Mouse (Mus musculus) lung, embryonic 16.5 days (tissue): ENCODE measurements around the gene Dock9. TPM values are rescaled to one million over a fixed set of nuclear protein-coding genes. Genes with fewer than 3 reads are reported as not detected.

Experiments used
- ATAC-seq: fragments of 200-750 bp; cut with Nextera tagmentation; 2 replicates; pipeline ENCODE4 v1.8.0; 2017; ENCODE audit warnings: low read depth, mild to moderate bottlenecking, moderate library complexity
- H3K27ac ChIP-seq: fragments of 300-500 bp; sonication (generic); 2 replicates; pipeline ENCODE4 v1.5.1; 2014; ENCODE audit warnings: mild to moderate bottlenecking, control low read depth, low read length
- H3K27me3 ChIP-seq: fragments of 300-500 bp; sonication (generic); 2 replicates; pipeline ENCODE4 v1.6.1; 2014; ENCODE audit warnings: low read depth, low read length, mixed read lengths; ENCODE audit not compliant: control insufficient read depth, insufficient read depth
- H3K36me3 ChIP-seq: fragments of 300-500 bp; sonication (generic); 2 replicates; pipeline ENCODE4 v1.6.1; 2014; ENCODE audit warnings: low read length; ENCODE audit not compliant: control insufficient read depth, insufficient read depth
- H3K4me1 ChIP-seq: fragments of 300-500 bp; sonication (generic); replicated peaks from 2 replicates; pipeline ENCODE4 v1.6.1; 2014; ENCODE audit warnings: low read length, mixed read lengths; ENCODE audit not compliant: control insufficient read depth, insufficient read depth
- H3K4me2 ChIP-seq: fragments of 300-500 bp; sonication (generic); 2 replicates; pipeline ENCODE4 v1.6.1; 2014; ENCODE audit warnings: low read depth, low read length, control low read depth
- H3K4me3 ChIP-seq: fragments of 300-500 bp; sonication (generic); 2 replicates; pipeline ENCODE4 v1.5.1; 2014; ENCODE audit warnings: mild to moderate bottlenecking, low read length, control low read depth
- H3K9ac ChIP-seq: fragments of 300-500 bp; sonication (generic); 2 replicates; pipeline ENCODE4 v1.6.1; 2014; ENCODE audit warnings: low read length, control low read depth
- H3K9me3 ChIP-seq: fragments of 300-500 bp; sonication (generic); 2 replicates; pipeline ENCODE4 v1.6.1; 2016; ENCODE audit warnings: low read length; ENCODE audit not compliant: control insufficient read depth
- WGBS: fragments of 180-500 bp; shearing (Covaris S2); extraction: QIAGEN DNeasy Blood & Tissue Kit; methylation state at CpG from one replicate; pipeline ENCODE4 v1.1.7; 2014; 5-methylcytosine and 5-hydroxymethylcytosine counted together
- polyA plus RNA-seq: library from polyadenylated mRNA; unstranded; fragments of >200 nt; fragmentation: Nextera tagmentation; extraction: Ambion mirVana; gene quantifications from 2 replicates; pipeline ENCODE4 v1.2.1, GENCODE M21; 2015

The Dock9 gene
- polyA plus RNA-seq, 1 experiment from 2014 or later: 14.3 TPM

- ATAC-seq: peak; percentile 27; the same call in 1 of the 2 replicates
- no peak overlapping the region for H3K27ac ChIP-seq
- H3K9ac ChIP-seq: no peak overlapping the region
- 52% methylated on average over 19 of the region's 19 CpGs for WGBS
- no peaks in the 10 kb centered on the region for H3K9me3 ChIP-seq
- H3K36me3 ChIP-seq: no peaks in the 10 kb centered on the region
- H3K4me3 ChIP-seq: no peak overlapping the region
- no peaks in the 10 kb centered on the region for H3K27me3 ChIP-seq
- no peak overlapping the region; the same call in 1 of the 2 replicates for H3K4me2 ChIP-seq
- H3K4me1 ChIP-seq: peaks cover 21% of the 10 kb centered on the region
These were observed 44.8 kb downstream of the Dock9 start for GRCm38 (mm10) chr14:121752686-121753426.

GRCm38 (mm10) chr14:121749606-121750005 is 48.0 kb downstream of the Dock9 start:
- H3K4me3 ChIP-seq: no peak overlapping the region
- H3K36me3 ChIP-seq: no peaks in the 10 kb centered on the region
- no peaks in the 10 kb centered on the region for H3K27me3 ChIP-seq
- peaks cover 21% of the 10 kb centered on the region for H3K4me1 ChIP-seq
- no peak overlapping the region for H3K27ac ChIP-seq
- H3K4me2 ChIP-seq: no peak overlapping the region
- ATAC-seq: no peak
- no peaks in the 10 kb centered on the region for H3K9me3 ChIP-seq
- H3K9ac ChIP-seq: no peak overlapping the region
- WGBS: 58% methylated on average over 9 of the region's 9 CpGs

GRCm38 (mm10) chr14:121749084-121749483 is 48.6 kb downstream of the Dock9 start:
- Histone ChIP-seq H3K4me1 (peaks cover 17% of the 10 kb centered on the region), H3K9me3 (no peaks in the 10 kb centered on the region), H3K27me3 (no peaks in the 10 kb centered on the region), H3K4me2 (no peak overlapping the region), H3K9ac (no peak overlapping the region), H3K27ac (no peak overlapping the region), H3K36me3 (no peaks in the 10 kb centered on the region), H3K4me3 (no peak overlapping the region)
- WGBS: 58% methylated on average over 10 of the region's 10 CpGs
- ATAC-seq: peak; percentile 61

GRCm38 (mm10) chr14:121747360-121747759 is 50.3 kb downstream of the Dock9 start:
- no peak overlapping the region for H3K27ac ChIP-seq
- no peak for ATAC-seq
- peaks cover 10% of the 10 kb centered on the region for H3K4me1 ChIP-seq
- no peaks in the 10 kb centered on the region for H3K27me3 ChIP-seq
- no peaks in the 10 kb centered on the region for H3K36me3 ChIP-seq
- H3K9me3 ChIP-seq: no peaks in the 10 kb centered on the region
- 84% methylated on average over 7 of the region's 7 CpGs for WGBS
- H3K4me2 ChIP-seq: no peak overlapping the region
- no peak overlapping the region for H3K9ac ChIP-seq
- H3K4me3 ChIP-seq: no peak overlapping the region

GRCm38 (mm10) chr14:121743787-121744417 is 53.7 kb downstream of the Dock9 start:
- no peak for ATAC-seq
- no peak overlapping the region for H3K4me3 ChIP-seq
- H3K36me3 ChIP-seq: no peaks in the 10 kb centered on the region
- no peak overlapping the region for H3K27ac ChIP-seq
- H3K9ac ChIP-seq: no peak overlapping the region
- H3K4me1 ChIP-seq: peaks cover 4% of the 10 kb centered on the region
- H3K4me2 ChIP-seq: no peak overlapping the region
- no peaks in the 10 kb centered on the region for H3K9me3 ChIP-seq
- H3K27me3 ChIP-seq: no peaks in the 10 kb centered on the region
- 68% methylated on average over 9 of the region's 9 CpGs for WGBS

GRCm38 (mm10) chr14:121738431-121739403 is 58.9 kb downstream of the Dock9 start:
- Histone ChIP-seq H3K27ac (no peak overlapping the region), H3K36me3 (no peaks in the 10 kb centered on the region), H3K9ac (no peak overlapping the region), H3K9me3 (no peaks in the 10 kb centered on the region), H3K4me1 (peaks cover 8% of the 10 kb centered on the region), H3K4me3 (no peak overlapping the region), H3K27me3 (no peaks in the 10 kb centered on the region), H3K4me2 (no peak overlapping the region)
- 48% methylated on average over 24 of the region's 24 CpGs for WGBS
- no peak for ATAC-seq

GRCm38 (mm10) chr14:121737277-121737676 is 60.4 kb downstream of the Dock9 start:
- no peaks in the 10 kb centered on the region for H3K27me3 ChIP-seq
- 60% methylated on average over 8 of the region's 8 CpGs for WGBS
- no peaks in the 10 kb centered on the region for H3K9me3 ChIP-seq
- no peak overlapping the region for H3K4me3 ChIP-seq
- no peak overlapping the region for H3K9ac ChIP-seq
- no peak overlapping the region for H3K27ac ChIP-seq
- no peaks in the 10 kb centered on the region for H3K36me3 ChIP-seq
- no peak overlapping the region for H3K4me2 ChIP-seq
- peaks cover 8% of the 10 kb centered on the region for H3K4me1 ChIP-seq
- ATAC-seq: peak; percentile 68

- 59% methylated on average over 7 of the region's 7 CpGs for WGBS
- ATAC-seq: no peak
These were observed 62.0 kb downstream of the Dock9 start for GRCm38 (mm10) chr14:121735678-121736077.

GRCm38 (mm10) chr14:121734217-121734616 is 63.4 kb downstream of the Dock9 start:
- 63% methylated on average over 7 of the region's 7 CpGs for WGBS
- Histone ChIP-seq H3K4me2 (no peak overlapping the region), H3K9ac (no peak overlapping the region), H3K27me3 (no peaks in the 10 kb centered on the region), H3K4me3 (no peak overlapping the region), H3K27ac (no peak overlapping the region), H3K9me3 (no peaks in the 10 kb centered on the region), H3K4me1 (peaks cover 10% of the 10 kb centered on the region), H3K36me3 (no peaks in the 10 kb centered on the region)
- no peak for ATAC-seq

More at GRCm38 (mm10) chr14:121735678-121736077, 62.0 kb downstream of the Dock9 start:
- no peak overlapping the region for H3K9ac ChIP-seq
- H3K4me1 ChIP-seq: peaks cover 10% of the 10 kb centered on the region
- no peak overlapping the region for H3K4me2 ChIP-seq
- H3K4me3 ChIP-seq: no peak overlapping the region
- H3K36me3 ChIP-seq: no peaks in the 10 kb centered on the region
- no peaks in the 10 kb centered on the region for H3K9me3 ChIP-seq
- no peak overlapping the region for H3K27ac ChIP-seq
- no peaks in the 10 kb centered on the region for H3K27me3 ChIP-seq
